Mouse (Mus musculus) bone marrow, adult 2 months (tissue): ENCODE data around the gene Vps11. TPM values are rescaled to one million over a fixed set of nuclear protein-coding genes. Genes with fewer than 3 reads are reported as not detected.
"Not testable (repeated sequence)": the region's sequence is repeated elsewhere in the genome, so short reads cannot be mapped to it uniquely, and the experiment has no call there.

Experiments used
- H3K27ac ChIP-seq: fragments of 200-500 bp; 2 replicates; pipeline ENCODE4 v1.5.1; 2012; ENCODE audit warnings: low read depth, mild to moderate bottlenecking, control low read depth, inconsistent platforms, low read length; ENCODE audit not compliant: control insufficient read depth, poor library complexity, insufficient read depth
- H3K4me1 ChIP-seq: fragments of 200-500 bp; 2 replicates; pipeline ENCODE4 v1.6.1; 2011; ENCODE audit warnings: low read length; ENCODE audit not compliant: control insufficient read depth, insufficient read depth
- H3K4me3 ChIP-seq: fragments of 200-500 bp; replicated peaks from 2 replicates; pipeline ENCODE3; 2011; ENCODE audit warnings: mild to moderate bottlenecking, low read depth, low read length, control low read depth; ENCODE audit not compliant: control insufficient read depth
- CTCF ChIP-seq: fragments of 200-500 bp; IDR thresholded peaks from 2 replicates; pipeline ENCODE4 v1.5.1; 2011; ENCODE audit warnings: low read length, control low read depth; ENCODE audit not compliant: control insufficient read depth, insufficient read depth
- POLR2A ChIP-seq: fragments of 200-500 bp; IDR thresholded peaks from 2 replicates; pipeline ENCODE4 v1.6.1; 2011; ENCODE audit warnings: low read depth, mild to moderate bottlenecking, control low read depth, low read length, borderline replicate concordance; ENCODE audit not compliant: control insufficient read depth
- WGBS: fragments of 180-500 bp; shearing (Covaris S2); methylation state at CpG from one replicate; pipeline ENCODE4 v1.1.7; 2018; 5-methylcytosine and 5-hydroxymethylcytosine counted together
- polyA plus RNA-seq: library from polyadenylated mRNA; stranded (reverse); fragments of >200 nt; gene quantifications from 2 replicates; pipeline ENCODE4 v1.2.4, GENCODE M21; 2011; ENCODE audit warnings: low replicate concordance; ENCODE audit not compliant: missing spikeins, insufficient read depth, insufficient read length

Vps11 gene
- polyA plus RNA-seq, 1 experiment = 29.6 TPM

DNA sequence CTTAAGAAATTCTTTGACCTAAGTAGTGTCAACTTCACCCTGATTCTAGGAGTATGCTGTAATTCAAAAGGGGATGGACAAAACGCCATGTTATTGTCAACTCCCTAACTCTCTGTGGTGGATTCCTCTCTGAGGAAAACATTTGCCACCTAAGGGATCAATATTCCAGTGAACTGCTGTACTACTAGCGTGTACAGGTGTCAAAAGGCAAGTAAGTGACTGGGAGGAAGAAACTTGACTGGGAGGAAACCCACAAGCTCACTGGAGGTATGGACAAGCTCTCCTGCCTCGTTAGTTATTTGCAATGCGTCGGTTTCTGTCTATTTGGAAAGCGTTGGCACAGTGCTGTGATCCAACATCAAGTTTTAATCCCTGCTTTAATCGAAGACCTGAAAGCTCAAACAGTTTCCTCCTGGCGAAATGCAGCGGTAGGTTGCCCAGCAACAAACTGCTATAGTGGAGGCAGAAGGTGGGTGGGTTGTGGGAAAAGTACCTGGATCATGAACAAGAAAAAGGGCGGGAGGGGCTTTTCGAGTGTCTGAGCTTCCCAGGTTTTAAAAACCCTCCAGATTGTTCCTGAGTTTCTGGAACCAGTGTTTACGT is 35.6 kb downstream of the Vps11 start, which contains the start of gene Dpagt1:
Dpagt1 (plus strand) TSS at position 252 of the 603 bp plus-strand sequence.
- Histone ChIP-seq H3K4me1 (peaks cover 3% of the 10 kb centered on the region), H3K4me3 (peak within 1 kb of the TSS; percentile 91), H3K27ac (peak within 1 kb of the TSS; percentile 56)
- whole genome bisulfite sequencing = under 1% methylated on average over 12 of the region's 12 CpGs
- no peak for TF ChIP-seq POLR2A
- no peak for TF ChIP-seq CTCF

DNA sequence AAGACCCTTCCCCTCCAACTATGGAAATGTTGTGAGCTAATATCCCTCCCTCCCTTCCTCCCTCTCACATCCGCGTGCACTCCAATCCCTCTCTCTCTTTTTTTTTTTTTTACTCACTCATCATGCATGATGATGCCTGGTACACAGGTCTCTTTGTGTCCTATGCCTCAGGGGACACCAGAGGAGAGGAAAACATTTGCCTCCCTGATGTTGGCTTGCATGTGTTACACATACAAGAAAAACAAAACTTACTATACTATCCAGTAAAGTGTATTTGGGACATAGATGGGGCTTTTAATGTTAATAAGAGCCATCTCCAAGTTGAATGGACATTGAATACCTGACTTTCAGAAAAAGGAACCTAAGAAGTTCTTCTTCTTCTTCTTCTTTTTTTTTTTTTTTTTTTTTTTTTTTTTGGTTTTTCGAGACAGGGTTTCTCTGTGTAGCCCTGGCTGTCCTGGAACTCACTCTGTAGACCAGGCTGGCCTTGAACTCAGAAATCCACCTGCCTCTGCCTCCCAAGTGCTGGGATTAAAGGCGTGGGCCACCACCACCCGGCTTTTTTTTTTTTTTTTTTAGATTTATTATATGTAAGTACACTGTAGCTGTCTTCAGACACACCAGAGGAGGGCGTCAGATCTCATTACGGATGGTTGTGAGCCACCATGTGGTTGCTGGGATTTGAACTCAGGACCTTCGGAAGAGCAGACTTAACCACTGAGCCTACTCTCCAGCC is 36.3 kb downstream of the Vps11 start:
- H3K27ac ChIP-seq, H3K4me1 ChIP-seq, H3K4me3 ChIP-seq: not testable (repeated sequence)
- 43% methylated on average over 7 of the region's 8 CpGs for WGBS

DNA sequence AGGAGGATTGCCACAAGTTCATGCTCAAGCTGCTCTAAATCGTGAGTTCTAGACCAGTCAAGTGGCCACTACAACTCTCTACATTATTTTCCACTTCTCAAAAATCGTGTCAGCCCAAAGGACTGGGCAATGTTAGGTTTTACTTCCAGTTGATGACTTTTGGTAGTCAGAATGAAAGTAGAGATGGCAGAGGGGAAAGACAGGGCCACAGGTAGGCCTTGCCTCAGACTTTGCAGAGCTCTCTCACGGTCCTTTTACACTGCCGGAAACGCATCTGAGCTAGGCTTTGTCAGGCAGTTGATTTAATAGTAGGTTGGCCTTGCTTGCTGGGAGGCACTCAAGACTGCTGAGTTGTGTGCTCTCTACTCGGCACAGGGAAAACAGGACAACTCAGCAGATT is 37.3 kb downstream of the Vps11 start:
- Histone ChIP-seq H3K27ac (no peak overlapping the region), H3K4me1 (peaks cover 5% of the 10 kb centered on the region), H3K4me3 (no peak overlapping the region)
- 79% methylated on average over 6 of the region's 6 CpGs for WGBS
- no peak for TF ChIP-seq CTCF
- no peak for TF ChIP-seq POLR2A

DNA sequence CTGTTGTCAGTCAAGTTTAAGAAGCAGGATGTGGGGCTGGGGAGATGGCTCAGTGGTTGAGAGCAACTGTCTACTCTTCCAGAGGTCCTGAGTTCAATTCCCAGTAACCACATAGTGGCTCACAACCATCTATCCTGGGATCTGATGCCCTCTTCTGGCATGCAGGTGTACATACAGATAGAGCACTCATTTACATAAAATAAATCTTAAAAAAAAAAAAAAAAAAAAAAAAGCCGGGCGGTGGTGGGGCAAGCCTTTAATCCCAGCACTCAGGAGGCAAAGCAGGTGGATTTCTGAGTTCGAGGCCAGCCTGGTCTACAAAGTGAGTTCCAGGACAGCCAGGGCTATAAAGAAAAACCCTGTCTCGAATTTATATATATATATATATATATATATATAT is 37.8 kb downstream of the Vps11 start:
- WGBS = 58% methylated on average over 4 of the region's 4 CpGs
- H3K27ac ChIP-seq, H3K4me1 ChIP-seq, H3K4me3 ChIP-seq: not testable (repeated sequence)

DNA sequence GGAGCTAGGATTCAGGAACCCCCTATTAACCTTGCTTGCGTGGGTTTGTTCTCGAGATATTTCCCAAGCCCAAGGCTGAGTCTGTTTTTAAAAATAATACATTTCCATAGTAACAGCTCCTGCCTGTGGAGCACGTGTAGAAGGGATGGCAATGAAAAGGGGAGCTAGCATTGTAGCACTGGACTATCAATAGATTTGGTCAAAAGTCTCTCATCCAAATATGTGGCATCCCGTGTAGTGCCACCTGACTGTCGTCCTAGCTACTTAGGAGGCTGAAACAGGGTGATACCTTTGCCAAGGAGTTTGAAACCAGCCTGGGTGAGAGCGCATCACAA is 40.7 kb downstream of the Vps11 start:
- 26% methylated on average over 6 of the region's 6 CpGs for WGBS
- Histone ChIP-seq H3K27ac (no peak overlapping the region), H3K4me3 (peak overlapping the region; percentile 26), H3K4me1 (peaks cover 6% of the 10 kb centered on the region)
- TF ChIP-seq CTCF (no peak), POLR2A (no peak)

DNA sequence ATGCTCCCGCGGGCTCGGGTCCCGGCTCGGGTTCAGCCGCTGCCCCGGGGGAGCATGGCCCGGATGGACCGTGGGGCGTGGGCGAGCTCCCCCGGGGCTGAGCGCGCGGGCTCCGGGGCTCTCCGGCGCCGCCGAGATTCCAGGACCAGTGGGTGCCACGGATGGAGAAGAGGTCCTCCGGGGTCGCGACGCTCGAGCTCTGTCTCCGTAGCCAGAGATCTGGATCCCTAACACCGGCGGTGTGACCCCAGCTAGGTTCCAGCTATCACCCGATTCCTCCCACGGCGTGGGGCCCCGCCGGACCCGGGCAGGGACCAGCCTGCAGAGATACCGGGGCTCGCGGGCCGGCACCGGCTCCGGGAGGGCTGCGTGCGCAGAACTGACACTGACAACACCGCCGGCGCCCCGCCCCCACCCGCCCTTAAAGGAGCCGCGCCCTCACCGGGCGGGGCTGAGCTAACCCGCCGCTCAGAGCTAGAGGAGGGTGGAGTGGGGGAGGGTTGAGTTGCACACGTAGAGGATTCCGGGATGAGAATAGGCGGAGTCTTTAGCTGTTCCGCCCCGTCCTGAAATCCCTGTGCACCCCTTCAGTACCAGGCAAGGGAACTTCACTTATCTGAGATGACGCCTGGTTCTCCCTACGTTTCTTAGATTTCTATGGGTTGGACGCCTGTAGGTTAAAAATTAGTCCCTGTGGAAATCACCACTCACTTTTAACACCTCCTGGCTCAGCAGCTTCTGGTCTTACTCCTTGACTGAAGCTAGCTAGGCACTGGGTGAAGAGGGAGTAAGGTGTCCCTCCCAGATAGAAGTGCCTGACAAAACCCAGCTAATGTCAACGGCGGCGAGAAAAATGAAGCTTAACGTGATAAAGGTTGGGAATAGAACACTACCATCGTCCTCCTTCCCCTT is 41.3 kb downstream of the Vps11 start, which contains the start of gene C2cd2l:
C2cd2l (minus strand) TSS at position 399 of the 912 bp plus-strand sequence.
- peak within 1 kb of the TSS; percentile 95 for H3K4me3 ChIP-seq
- H3K4me1 ChIP-seq = peaks cover 6% of the 10 kb centered on the region
- H3K27ac ChIP-seq = peak within 1 kb of the TSS; percentile 87
- under 1% methylated on average over 67 of the region's 67 CpGs for WGBS
- TF ChIP-seq CTCF (no peak), POLR2A (peak; percentile 63; the same call in 1 of the 2 replicates)

DNA sequence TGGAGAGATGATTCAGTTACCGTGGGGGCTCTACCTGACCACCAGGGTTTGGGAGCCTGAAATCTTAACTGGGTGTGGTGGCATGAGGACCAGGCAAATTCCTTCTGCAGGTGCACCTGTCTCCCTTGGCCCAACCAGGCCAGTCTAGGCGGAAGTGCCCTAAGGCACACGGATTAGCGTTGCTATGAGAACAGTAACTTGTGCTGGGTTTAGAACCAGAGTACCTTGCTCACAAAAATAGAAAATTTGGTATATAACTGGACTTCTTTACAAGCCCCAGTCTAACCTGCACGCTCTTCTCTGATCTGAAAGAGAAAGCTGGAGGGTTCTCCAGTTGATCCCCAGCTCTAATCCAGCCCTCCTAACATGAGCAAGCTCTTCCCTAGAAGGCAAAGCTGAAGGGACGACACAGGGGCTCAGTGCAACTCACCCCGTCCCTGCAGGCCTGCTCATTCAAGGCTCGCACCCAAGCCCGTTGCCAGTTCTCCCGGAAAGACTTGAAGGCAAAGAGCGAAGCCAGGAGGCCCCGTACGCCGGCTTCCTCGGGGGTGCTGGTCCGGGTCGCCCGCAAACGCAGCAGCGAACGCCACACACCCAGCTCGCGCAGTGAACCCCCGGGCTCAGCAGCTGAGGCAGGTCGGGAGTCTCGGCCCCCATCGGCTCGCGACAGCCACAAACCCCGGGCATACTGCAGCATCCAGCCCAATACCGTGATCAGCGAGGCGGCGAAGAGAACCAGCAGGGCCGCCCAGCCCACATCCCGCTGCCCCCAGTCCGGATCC is 42.2 kb downstream of the Vps11 start:
- Histone ChIP-seq H3K27ac (peak overlapping the region; percentile 87), H3K4me1 (peaks cover 5% of the 10 kb centered on the region), H3K4me3 (peak overlapping the region; percentile 95)
- TF ChIP-seq POLR2A (peak; percentile 29; the same call in 1 of the 2 replicates), CTCF (no peak)
- WGBS = 3% methylated on average over 37 of the region's 37 CpGs

DNA sequence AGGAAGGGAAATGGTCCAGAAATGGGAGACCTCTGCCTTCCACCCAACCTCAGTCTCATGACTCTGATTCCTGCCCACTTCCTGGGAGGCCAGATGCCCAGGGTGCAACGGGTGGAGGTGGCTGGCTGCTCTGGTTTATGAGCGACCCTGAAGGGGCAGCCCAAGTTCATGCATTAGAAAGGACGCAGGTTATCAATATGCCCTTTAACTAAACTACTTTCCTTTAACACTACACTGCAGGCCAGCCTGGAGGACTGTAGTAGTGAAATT is 42.7 kb downstream of the Vps11 start:
- H3K27ac ChIP-seq = no peak overlapping the region
- H3K4me3 ChIP-seq = peak overlapping the region; percentile 95
- no peak for TF ChIP-seq POLR2A
- TF ChIP-seq CTCF = no peak

More for the DNA sequence above, 42.7 kb downstream of the Vps11 start:
- H3K4me1 ChIP-seq = peaks cover 5% of the 10 kb centered on the region
- 25% methylated on average over 3 of the region's 3 CpGs for WGBS
